Mouse (Mus musculus) CD4-positive, CD25-positive, alpha-beta regulatory T cell, adult 4 months (primary cell): ENCODE measurements around the gene Rasgrp1. TPM values are rescaled to one million over a fixed set of nuclear protein-coding genes. Genes with fewer than 3 reads are reported as not detected.

Source experiments
- ATAC-seq: one replicate; pipeline ENCODE4 v1.8.0; 2017
- polyA plus RNA-seq, 2 experiments: library from polyadenylated mRNA; unstranded; fragments of 100-300 nt; shearing (Covaris generic); gene quantifications; one replicate each; pipeline ENCODE4 v1.2.1; 2017

Rasgrp1 gene
- polyA plus RNA-seq, 2 experiments from 2014 or later: 66.0 to 79.2 TPM

- ATAC-seq: peak; percentile 32
These were observed 11.2 kb downstream of the Rasgrp1 start for GRCm38 (mm10) chr2:117331634-117332033.

DNA sequence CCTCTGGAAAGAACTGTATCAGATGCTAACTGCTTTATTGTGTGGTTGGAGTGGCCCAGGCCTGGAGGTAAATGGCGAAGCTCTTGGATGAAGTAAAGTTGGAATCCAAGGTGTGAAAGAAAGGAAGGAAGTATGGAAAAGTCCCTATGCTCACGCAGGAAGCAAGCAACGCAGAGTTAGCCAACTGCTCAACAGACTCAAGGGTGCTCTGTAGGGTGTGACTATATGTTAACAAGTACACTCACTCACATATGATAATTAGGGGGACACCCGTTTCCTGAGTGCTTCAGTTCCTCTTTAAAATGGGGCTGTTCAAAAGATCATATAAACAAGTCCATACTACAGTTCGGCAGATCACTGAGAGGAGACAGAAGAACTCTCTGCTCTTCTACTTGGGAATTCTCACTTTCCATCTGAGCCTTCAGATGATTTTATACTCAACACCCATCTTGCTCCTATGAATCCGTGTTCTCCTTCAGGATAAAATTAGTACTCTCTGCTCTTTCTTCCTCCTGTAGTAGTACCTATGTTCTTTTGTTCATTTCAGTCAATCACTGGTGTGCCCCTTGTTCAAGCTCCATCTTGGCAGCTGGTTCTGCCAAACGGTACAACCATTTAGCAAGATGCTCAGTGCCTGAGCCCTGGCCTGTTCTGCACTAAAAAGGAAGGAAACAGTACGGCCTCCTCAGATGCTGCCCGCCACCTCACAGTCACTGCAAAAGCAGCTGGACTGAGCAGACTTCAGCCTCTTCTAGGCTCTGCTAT is 14.1 kb downstream of the Rasgrp1 start:
- ATAC-seq: peak; percentile 92

DNA sequence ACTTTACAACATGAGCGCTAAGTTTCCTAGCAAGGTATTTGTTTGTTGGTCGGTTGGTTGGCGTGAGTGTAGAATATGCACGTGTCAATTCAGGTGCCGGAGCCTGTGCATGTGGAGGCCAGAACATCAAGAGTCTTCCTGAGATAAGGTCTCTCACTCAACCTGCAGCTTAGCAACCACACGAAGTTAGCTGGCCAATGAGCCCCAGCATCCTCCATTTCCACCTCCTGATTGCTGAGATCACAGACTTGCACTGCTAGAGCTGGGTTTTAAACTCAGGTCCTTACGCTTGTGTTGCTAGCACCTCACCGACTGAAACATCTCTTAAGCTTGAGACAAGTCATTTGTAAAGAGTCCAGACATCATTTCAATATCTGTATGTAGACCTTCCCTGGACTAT is 20.4 kb downstream of the Rasgrp1 start:
- peak; percentile 74 for ATAC-seq

GRCm38 (mm10) chr2:117321231-117321630 is 21.6 kb downstream of the Rasgrp1 start:
- ATAC-seq: no peak

DNA sequence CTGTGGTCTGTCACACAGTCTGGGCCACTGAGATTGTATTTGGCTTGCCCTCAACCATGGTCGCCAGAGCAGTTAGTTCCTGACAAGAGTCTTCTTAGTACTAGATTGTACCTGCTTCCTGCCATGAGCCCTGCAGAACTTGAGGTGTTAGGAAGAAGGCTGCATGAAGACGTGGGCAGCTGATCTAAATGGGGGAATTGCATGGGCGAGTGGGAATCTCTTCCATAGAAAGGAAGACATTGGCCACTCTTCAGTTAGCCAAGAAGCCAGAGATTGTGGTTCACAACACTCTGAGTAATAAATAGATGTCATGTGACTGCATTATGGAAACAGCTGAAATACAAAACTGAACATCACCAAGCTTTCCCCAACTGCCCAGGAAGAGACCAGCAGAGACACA is 23.8 kb downstream of the Rasgrp1 start:
- ATAC-seq: no peak

GRCm38 (mm10) chr2:117313586-117314235 is 29.1 kb downstream of the Rasgrp1 start:
- peak; percentile 79 for ATAC-seq

DNA sequence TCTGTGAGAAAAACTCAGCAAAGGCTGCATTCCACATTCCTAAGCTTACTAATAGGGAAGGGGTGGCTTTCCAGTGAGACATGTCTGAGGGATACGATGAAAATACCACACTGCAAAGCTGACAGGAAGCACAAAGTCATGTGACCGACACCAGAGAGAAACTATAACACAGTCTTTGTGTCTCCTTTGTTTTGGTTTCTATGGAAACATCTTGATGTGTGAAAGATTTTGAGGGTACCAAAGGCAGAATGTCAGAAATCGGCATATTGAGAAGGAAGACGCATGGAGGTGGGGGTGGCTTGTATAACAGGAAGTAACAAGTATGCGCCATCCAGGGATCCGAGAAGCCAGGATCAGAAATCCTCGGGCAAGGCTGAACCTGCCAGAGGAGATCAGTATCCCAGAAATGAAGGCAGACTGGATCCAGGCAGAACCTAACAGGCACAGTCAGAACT is 30.3 kb downstream of the Rasgrp1 start:
- ATAC-seq: peak; percentile 86

- ATAC-seq: no peak
These were observed 30.8 kb downstream of the Rasgrp1 start for GRCm38 (mm10) chr2:117312030-117312429.

GRCm38 (mm10) chr2:117311349-117311748 is 31.5 kb downstream of the Rasgrp1 start:
- no peak for ATAC-seq

DNA sequence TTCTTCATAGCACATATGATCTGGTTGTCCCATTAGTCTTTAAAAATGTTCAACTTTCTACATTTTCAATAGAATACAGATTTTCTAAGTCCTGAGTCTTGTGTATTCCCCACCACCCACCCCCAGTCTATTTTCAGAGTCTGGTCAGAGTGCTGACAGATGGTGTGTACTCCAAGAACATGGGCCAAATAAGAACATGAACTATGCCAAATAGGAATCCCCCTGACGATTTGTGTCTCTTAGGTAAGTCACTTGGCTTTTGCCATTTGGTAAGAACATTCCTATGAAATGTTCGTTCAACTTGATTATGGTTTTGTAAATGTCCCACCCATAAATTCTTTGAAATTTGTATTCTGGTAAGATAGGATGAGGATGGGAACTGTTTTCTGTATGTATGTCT is 33.8 kb downstream of the Rasgrp1 start:
- no peak for ATAC-seq

DNA sequence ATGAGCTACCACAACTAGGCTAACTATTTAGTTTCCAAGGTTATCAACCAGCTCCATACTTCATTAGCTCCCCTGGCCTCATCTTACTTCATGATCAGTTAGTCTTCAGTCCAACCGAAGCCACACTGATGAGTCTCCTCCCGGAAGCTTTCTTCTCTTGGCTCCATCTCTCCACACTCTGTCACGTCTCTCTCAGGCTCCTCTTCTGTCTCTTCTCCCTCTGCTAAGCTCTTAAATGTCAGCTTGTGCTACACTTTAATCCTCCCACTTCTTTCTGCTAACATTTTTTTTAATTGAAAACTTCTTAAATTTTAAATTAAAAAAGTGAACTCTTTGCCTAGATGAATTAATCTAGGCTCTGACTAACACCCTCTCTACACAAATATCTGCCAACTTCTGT is 34.8 kb downstream of the Rasgrp1 start:
- ATAC-seq: no peak

DNA sequence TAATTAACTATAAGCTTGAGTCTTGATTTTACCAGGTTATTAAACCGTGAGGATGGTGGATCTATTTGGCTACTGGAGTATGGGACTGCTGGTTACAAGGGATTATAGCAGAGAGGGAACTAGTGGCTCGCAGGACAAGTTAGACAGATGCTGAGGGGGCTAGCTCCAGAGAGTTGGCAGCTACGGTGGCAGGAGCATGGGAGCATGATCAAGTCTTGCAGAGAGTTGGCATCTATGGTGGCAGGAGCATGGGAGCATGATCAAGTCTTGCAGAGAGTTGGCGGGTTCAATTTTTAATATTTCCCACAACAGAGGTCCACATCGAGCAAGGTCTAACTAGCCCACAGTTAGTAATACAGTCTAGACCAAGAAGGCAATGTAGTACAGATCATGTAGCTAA is 37.9 kb downstream of the Rasgrp1 start:
- ATAC-seq: no peak

DNA sequence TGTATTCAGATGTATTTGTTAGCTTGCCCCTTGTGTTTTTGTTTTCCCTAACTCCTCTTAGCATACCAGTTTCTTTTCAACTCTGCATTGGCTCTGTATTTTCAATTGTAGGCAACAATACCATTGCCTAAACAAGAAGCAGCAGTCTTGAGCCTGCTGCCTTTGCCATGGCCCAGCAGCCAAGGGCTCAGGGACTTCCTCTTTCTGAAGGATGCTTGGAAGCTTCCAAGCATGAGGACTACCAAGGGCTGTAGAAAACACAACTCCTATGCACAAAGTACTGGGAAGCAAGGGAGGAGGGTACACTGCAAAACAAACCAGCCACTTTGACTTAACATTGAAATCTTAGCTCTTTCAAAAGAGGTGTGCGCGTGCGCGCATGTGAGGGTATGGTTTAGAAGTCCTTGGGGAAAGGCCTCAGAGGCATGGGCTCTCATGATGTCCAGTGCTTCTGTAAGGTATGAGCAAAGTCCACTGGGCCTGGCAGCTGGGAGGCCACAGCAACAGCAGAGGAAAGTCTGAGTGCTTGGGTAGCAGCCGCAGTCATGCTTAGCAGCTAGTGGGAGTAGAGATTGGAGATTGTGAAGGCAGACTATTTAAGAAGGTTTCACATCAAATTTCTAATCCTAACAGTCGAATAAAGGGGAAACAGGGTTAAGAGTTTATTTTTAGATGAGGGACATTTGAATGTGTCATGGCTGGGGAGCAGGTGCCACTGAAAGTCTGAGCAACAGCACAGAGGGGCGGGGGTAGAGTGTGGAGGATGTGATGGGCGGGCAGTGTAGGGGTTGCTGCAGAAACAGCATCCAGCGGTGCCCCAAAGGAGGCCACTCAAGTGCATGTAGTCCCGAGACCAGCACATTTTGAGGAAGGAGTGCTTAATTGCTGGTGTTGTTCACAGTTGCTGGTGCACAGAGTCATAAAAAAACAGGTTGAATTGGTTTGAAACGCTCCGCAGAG is 39.1 kb downstream of the Rasgrp1 start:
- ATAC-seq: peak; percentile 61

DNA sequence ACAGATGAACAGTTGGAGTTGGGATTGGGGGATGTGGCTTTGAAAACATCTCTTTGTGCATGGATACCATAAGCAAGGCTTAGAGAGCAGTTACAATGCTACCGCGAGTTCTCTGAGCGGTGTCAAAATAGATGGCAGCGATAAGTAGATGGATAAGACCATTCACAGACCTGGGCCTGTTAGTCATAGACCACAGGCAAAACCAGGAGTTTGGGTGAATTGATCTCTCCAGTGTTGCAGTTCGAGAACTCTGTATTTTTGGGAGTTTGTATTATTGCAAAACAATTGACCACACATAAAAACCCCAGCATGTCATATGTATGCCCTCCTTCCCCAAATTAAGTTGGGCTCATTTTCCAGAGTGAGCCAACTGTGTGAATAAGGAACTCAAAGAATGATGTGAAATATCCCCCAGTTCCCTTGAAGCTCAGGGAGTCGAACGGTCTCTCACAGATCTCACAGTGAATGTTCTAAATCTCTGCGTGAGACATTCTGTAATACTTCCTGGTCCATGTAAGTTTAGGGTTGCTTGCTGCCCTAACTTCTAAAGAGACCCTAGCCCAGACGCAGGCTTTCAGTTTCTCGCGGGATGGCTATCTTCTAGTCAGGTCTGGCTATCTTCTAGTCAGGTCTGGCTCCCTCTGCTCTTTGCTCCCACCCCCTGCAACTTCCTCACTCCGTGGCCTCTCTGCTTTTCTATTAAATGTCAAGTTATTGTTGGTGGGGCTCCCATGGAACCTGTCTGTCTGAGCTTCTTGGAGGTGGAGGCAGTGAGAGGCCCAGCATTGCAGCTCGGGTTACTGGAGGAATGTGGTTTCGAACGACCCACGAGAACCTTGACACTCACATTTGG is 43.0 kb downstream of the Rasgrp1 start:
- ATAC-seq: no peak

- ATAC-seq: no peak
These were observed 54.5 kb downstream of the Rasgrp1 start for GRCm38 (mm10) chr2:117288291-117288690.

DNA sequence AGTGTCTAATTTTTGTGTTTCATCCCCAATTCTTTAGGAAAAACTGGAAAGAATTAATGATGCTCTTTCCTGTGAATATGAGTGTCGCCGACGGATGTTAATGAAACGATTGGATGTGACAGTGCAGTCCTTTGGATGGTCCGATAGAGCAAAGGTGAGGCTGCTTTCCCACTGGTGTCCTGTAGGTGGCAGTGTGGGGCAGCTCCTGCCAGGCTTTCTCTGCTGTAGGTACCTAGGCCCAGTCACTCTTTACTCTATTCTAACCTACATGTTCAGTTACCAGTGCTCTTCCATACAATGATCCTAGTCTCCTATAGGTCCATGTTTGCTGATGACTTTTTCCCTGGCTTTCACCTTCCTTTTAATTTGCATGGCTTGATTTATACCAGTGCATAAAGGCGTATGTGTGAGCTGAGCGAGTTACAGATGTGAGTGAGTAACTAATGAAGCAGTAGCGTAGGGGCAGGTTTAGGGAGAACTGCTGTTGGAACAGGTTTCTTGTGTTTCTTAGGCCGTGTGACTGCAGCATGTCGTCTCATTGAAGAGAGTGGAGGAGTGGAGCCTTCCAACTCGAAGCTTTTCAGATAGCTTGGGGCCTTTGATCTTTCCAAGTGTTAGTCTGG is 78.9 kb downstream of the Rasgrp1 start:
- peak; percentile 96 for ATAC-seq

DNA sequence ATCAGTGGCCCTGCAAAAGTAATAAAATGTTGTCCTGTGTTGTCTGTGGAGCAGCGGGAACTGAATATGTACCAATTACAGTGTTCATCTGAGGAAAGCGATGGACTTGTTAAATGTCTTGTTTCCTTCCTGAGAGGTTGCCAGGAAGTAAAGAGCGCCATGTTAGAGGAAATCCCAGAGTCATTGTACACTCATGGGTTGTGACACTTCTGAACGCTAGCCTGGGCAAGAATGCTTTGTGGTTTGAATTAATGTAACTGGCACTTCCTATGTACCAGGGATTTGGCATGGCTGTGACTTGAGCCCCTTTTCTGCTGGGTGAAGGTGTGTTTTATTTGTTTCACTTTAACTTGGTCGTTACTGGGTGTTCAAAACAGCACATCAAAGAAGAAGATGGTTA is 80.6 kb downstream of the Rasgrp1 start:
- no peak for ATAC-seq

DNA sequence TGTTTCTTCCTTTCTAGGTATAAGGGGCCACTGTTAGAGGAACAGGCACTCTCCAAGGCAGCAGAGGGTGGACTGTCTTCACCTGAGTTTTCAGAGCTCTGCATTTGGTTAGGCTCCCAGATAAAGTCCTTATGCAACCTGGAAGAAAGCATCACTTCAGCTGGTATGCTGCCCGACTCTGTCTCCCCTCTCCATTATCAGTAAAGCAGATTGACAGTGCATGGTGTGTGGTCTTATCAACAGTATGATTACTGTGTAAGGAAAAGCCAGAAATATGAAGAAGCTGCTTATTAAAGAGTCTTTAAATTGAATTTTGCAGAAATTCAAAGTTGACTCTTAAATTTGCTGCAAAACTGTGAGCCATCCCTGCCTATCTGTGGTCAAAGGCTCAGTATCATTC is 85.2 kb downstream of the Rasgrp1 start:
- no peak for ATAC-seq

GRCm38 (mm10) chr2:117255415-117255814 is 87.4 kb downstream of the Rasgrp1 start:
- no peak for ATAC-seq

- peak; percentile 16 for ATAC-seq
These were observed 92.7 kb downstream of the Rasgrp1 start for GRCm38 (mm10) chr2:117250001-117250510.
